Mouse (Mus musculus) lung, postnatal 0 days (tissue): Measurements from ENCODE around the gene Vipr1.

Source experiments
- CTCF ChIP-seq: IDR thresholded peaks from 2 replicates; pipeline ENCODE4 v1.5.1; 2016; ENCODE audit warnings: antibody characterized with exemption, mild to moderate bottlenecking
- EP300 ChIP-seq: IDR thresholded peaks from 2 replicates; pipeline ENCODE4 v1.6.1; 2016; ENCODE audit warnings: antibody characterized with exemption, mild to moderate bottlenecking, control low read depth

DNA sequence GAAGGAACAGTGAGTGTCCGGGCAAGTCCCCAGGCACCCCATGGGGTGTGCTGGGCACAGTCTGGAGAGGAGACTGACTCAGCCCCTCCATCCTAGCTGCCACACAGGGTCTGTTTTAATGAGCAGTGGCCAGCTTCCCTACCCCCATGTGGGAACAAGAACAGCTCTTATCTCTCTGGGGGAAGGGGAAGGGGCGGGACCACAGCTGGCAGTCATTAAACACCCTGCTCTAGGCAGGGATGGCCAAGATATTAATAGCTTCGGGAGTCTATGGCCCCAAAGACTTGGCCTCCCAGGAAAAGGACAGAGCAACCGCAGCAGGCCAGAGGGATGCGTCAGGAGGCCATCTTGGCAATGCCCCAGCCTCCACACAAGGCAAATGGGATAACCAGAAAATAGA is 29.8 kb downstream of the Vipr1 start:
- TF ChIP-seq CTCF (no peak), EP300 (peak; percentile 33)
